In genomic region chr7:114840029-114840745, GRCm38 (mm10) we compare ENCODE assay signal across 19 mouse cellular contexts.
A peak's percentile ranks its signal among the peaks of the same experiment; 100 is the strongest.
DNase-seq lines count a peak whose midpoint lies in the region; ATAC-seq and TF ChIP-seq lines count a peak whose summit lies in the region.
"Had no signal": no experiment of that assay in that cellular context is flagged by ENCODE, and none has a peak within 500 bp of the region (broad histone marks: within the 10 kb centered on the region; RNA-seq: fewer than 3 reads in every experiment).

No protein-coding gene starts in this region.

- no peak overlapping the region for H3K9ac ChIP-seq in heart, embryonic 15.5 days
- H3K9ac ChIP-seq in intestine, postnatal 0 days (ENCODE audit: low read depth, low read length): no peak overlapping the region
- H3K9ac ChIP-seq: hindbrain, embryonic 13.5 days; midbrain, embryonic 15.5 days had no signal

- no peak for DNase-seq in heart, postnatal 25 days (ENCODE audit: low spot score)
- peak; percentile 19 for DNase-seq in retina, postnatal 1 day
- DNase-seq in retina, embryonic 14.5 days (ENCODE audit: low spot score): no peak
- no peak for DNase-seq in MN1 (ENCODE audit: low spot score)
- DNase-seq: cerebellum, postnatal 14 days; gastrocnemius, postnatal 25 days; kidney, adult 9 months; lung, adult 18-20 months; right cerebral cortex, postnatal 4 days had no signal

- TF ChIP-seq CTCF in intestine, postnatal 0 days (IDR thresholded peaks at IDR 0.05; ENCODE audit: low read depth): no peak

- H3K27me3 ChIP-seq in heart, embryonic 15.5 days: no peaks in the 10 kb centered on the region
- H3K27me3 ChIP-seq in intestine, postnatal 0 days (replicated peaks; ENCODE audit: control insufficient read depth, insufficient read depth, low read length): no peaks in the 10 kb centered on the region
- H3K27me3 ChIP-seq: CH12.LX; hindbrain, embryonic 13.5 days; midbrain, embryonic 15.5 days; Patski had no signal

- H3K36me3 ChIP-seq in heart, embryonic 15.5 days: no peaks in the 10 kb centered on the region
- H3K36me3 ChIP-seq in intestine, postnatal 0 days (ENCODE audit: control insufficient read depth, insufficient read depth): no peaks in the 10 kb centered on the region
- H3K36me3 ChIP-seq: embryonic facial prominence, embryonic 10.5 days; hindbrain, embryonic 13.5 days; midbrain, embryonic 15.5 days had no signal

- H3K4me3 ChIP-seq in heart, embryonic 15.5 days: no peak overlapping the region
- H3K4me3 ChIP-seq in intestine, postnatal 0 days (ENCODE audit: low read depth, low read length): no peak overlapping the region
- H3K4me3 ChIP-seq: embryonic facial prominence, embryonic 10.5 days; erythroblast, embryonic 14.5 days; hindbrain, embryonic 13.5 days; midbrain, embryonic 15.5 days had no signal

- H3K4me1 ChIP-seq in heart, embryonic 15.5 days (replicated peaks): peaks cover 17% of the 10 kb centered on the region
- H3K4me1 ChIP-seq in intestine, postnatal 0 days (replicated peaks; ENCODE audit: control insufficient read depth, insufficient read depth, low read length): no peaks in the 10 kb centered on the region

- H3K4me2 ChIP-seq in heart, embryonic 15.5 days: peak overlapping the region; percentile 14; the same call in 1 of the 2 replicates
- no peak overlapping the region; the same call in 1 of the 2 replicates for H3K4me2 ChIP-seq in intestine, postnatal 0 days (replicated peaks; ENCODE audit: low read depth)
- H3K4me2 ChIP-seq: hindbrain, embryonic 13.5 days; midbrain, embryonic 15.5 days had no signal

- WGBS in heart, embryonic 15.5 days: 24% methylated on average over 5 of the region's 5 CpGs
- WGBS in intestine, postnatal 0 days: 28% methylated on average over 5 of the region's 5 CpGs

- intact Hi-C loops in heart, postnatal 25 days (cut with DNase I): no loop called here

- no peak overlapping the region for H3K27ac ChIP-seq in heart, embryonic 15.5 days
- no peak overlapping the region for H3K27ac ChIP-seq in intestine, postnatal 0 days (ENCODE audit: low read depth, low read length)
- H3K27ac ChIP-seq: embryonic facial prominence, embryonic 10.5 days; hindbrain, embryonic 13.5 days; macrophage; midbrain, embryonic 15.5 days had no signal

- no peak for ATAC-seq in heart, embryonic 15.5 days (replicated peaks; ENCODE audit: insufficient number of reproducible peaks, insufficient read depth, low FRiP score, low read depth)
- ATAC-seq in intestine, postnatal 0 days: peak; percentile 85
- no peak for ATAC-seq in megakaryocyte, adult 5-6 weeks (ENCODE audit: poor library complexity, severe bottlenecking)
- ATAC-seq: midbrain, embryonic 15.5 days; Patski had no signal

- no peaks in the 10 kb centered on the region for H3K9me3 ChIP-seq in heart, embryonic 15.5 days (replicated peaks)
- H3K9me3 ChIP-seq in intestine, postnatal 0 days (ENCODE audit: control insufficient read depth): no peaks in the 10 kb centered on the region
- H3K9me3 ChIP-seq: embryonic facial prominence, embryonic 10.5 days; hindbrain, embryonic 13.5 days; midbrain, embryonic 15.5 days had no signal
